Mouse (Mus musculus) forebrain, embryonic 10.5 days (tissue): Measurements from ENCODE around the gene Ppm1a. TPM values are rescaled to one million over a fixed set of nuclear protein-coding genes. Genes with fewer than 3 reads are reported as not detected.
A peak's percentile ranks its signal among the peaks of the same experiment; 100 is the strongest.

Source experiments
- DNase-seq: peaks from one replicate; pipeline ENCODE4 v3.0.0-alpha.2; 2017; ENCODE audit warnings: low spot score; ENCODE audit errors: extremely low spot score
- H3K27ac ChIP-seq: fragments of 300-500 bp; sonication (generic); 2 replicates; pipeline ENCODE4 v1.5.1; 2016; ENCODE audit warnings: mild to moderate bottlenecking
- H3K27me3 ChIP-seq: fragments of 300-500 bp; sonication (generic); 2 replicates; pipeline ENCODE4 v1.6.1; 2016; ENCODE audit warnings: mild to moderate bottlenecking; ENCODE audit not compliant: poor library complexity, severe bottlenecking
- H3K36me3 ChIP-seq: fragments of 300-500 bp; sonication (generic); replicated peaks from 2 replicates; pipeline ENCODE4 v1.6.1; 2016; ENCODE audit warnings: mild to moderate bottlenecking, moderate library complexity
- H3K4me1 ChIP-seq: fragments of 300-500 bp; sonication (generic); 2 replicates; pipeline ENCODE4 v1.6.1; 2016
- H3K4me3 ChIP-seq: fragments of 300-500 bp; sonication (generic); 2 replicates; pipeline ENCODE4 v1.5.1; 2016; ENCODE audit warnings: mild to moderate bottlenecking, moderate library complexity
- H3K9me3 ChIP-seq: fragments of 300-500 bp; sonication (generic); 2 replicates; pipeline ENCODE4 v1.6.1; 2016; ENCODE audit warnings: mild to moderate bottlenecking, moderate library complexity
- WGBS: fragments of 180-500 bp; shearing (Covaris S2); methylation state at CpG from one replicate; pipeline ENCODE4 v1.1.7; 2016; 5-methylcytosine and 5-hydroxymethylcytosine counted together
- polyA plus RNA-seq: library from polyadenylated mRNA; unstranded; fragments of >200 nt; fragmentation: Nextera tagmentation; extraction: Ambion mirVana; gene quantifications from 2 replicates; pipeline ENCODE4 v1.2.1, GENCODE M21; 2016

Gene Ppm1a
- polyA plus RNA-seq, result 32.8 and 39.6 TPM in 2 replicates

- 20% methylated on average over 4 of the region's 4 CpGs for WGBS
Observed at GRCm38 (mm10) chr12:72757086-72757485, at the start of gene Ppm1a. Ppm1a (plus strand) TSS chr12:72757455.

GRCm38 (mm10) chr12:72709981-72710380, 47.3 kb upstream of the Ppm1a start:
- DNase-seq, result no peak
- no peaks in the 10 kb centered on the region for H3K4me1 ChIP-seq
- no peaks in the 10 kb centered on the region for H3K27me3 ChIP-seq
- WGBS, result 95% methylated on average over 3 of the region's 3 CpGs
- no peak overlapping the region for H3K4me3 ChIP-seq
- H3K9me3 ChIP-seq, result no peaks in the 10 kb centered on the region
- no peaks in the 10 kb centered on the region for H3K36me3 ChIP-seq
- no peak overlapping the region for H3K27ac ChIP-seq

More at GRCm38 (mm10) chr12:72757086-72757485, at the start of gene Ppm1a:
- Histone ChIP-seq H3K27ac (peak within 1 kb of the TSS; percentile 76), H3K36me3 (no peaks in the 10 kb centered on the region), H3K9me3 (no peaks in the 10 kb centered on the region), H3K4me3 (no peak within 1 kb of the TSS), H3K4me1 (peaks cover 31% of the 10 kb centered on the region), H3K27me3 (no peaks in the 10 kb centered on the region)
- DNase-seq, result peak; percentile 30

- Histone ChIP-seq H3K27ac (no peak overlapping the region), H3K9me3 (no peaks in the 10 kb centered on the region), H3K4me3 (no peak overlapping the region), H3K4me1 (no peaks in the 10 kb centered on the region), H3K27me3 (no peaks in the 10 kb centered on the region), H3K36me3 (no peaks in the 10 kb centered on the region)
- WGBS, result 94% methylated on average over 2 of the region's 2 CpGs
- DNase-seq, result no peak
Observed at GRCm38 (mm10) chr12:72714896-72715295, 42.4 kb upstream of the Ppm1a start.

- Histone ChIP-seq H3K4me3 (no peak overlapping the region), H3K9me3 (no peaks in the 10 kb centered on the region), H3K27ac (no peak overlapping the region), H3K27me3 (no peaks in the 10 kb centered on the region), H3K4me1 (no peaks in the 10 kb centered on the region), H3K36me3 (no peaks in the 10 kb centered on the region)
- no peak for DNase-seq
- 97% methylated on average over 9 of the region's 9 CpGs for WGBS
Observed at GRCm38 (mm10) chr12:72715846-72716245, 41.4 kb upstream of the Ppm1a start.

GRCm38 (mm10) chr12:72719046-72719445, 38.2 kb upstream of the Ppm1a start:
- H3K9me3 ChIP-seq, result no peaks in the 10 kb centered on the region
- no peak overlapping the region for H3K4me3 ChIP-seq
- no peaks in the 10 kb centered on the region for H3K36me3 ChIP-seq
- DNase-seq, result no peak
- WGBS, result 90% methylated on average over 2 of the region's 2 CpGs
- no peak overlapping the region for H3K27ac ChIP-seq
- no peaks in the 10 kb centered on the region for H3K4me1 ChIP-seq
- no peaks in the 10 kb centered on the region for H3K27me3 ChIP-seq

GRCm38 (mm10) chr12:72719452-72720087, 37.7 kb upstream of the Ppm1a start:
- Histone ChIP-seq H3K27me3 (no peaks in the 10 kb centered on the region), H3K4me3 (no peak overlapping the region), H3K4me1 (no peaks in the 10 kb centered on the region), H3K27ac (no peak overlapping the region), H3K36me3 (no peaks in the 10 kb centered on the region), H3K9me3 (no peaks in the 10 kb centered on the region)
- DNase-seq, result no peak
- WGBS, result 87% methylated on average over 11 of the region's 11 CpGs

GRCm38 (mm10) chr12:72721710-72722109, 35.5 kb upstream of the Ppm1a start:
- Histone ChIP-seq H3K4me1 (no peaks in the 10 kb centered on the region), H3K9me3 (no peaks in the 10 kb centered on the region), H3K36me3 (no peaks in the 10 kb centered on the region), H3K27me3 (no peaks in the 10 kb centered on the region), H3K27ac (no peak overlapping the region), H3K4me3 (no peak overlapping the region)
- 91% methylated on average over 5 of the region's 5 CpGs for WGBS
- DNase-seq, result no peak

- no peak overlapping the region for H3K27ac ChIP-seq
- H3K9me3 ChIP-seq, result no peaks in the 10 kb centered on the region
- no peaks in the 10 kb centered on the region for H3K27me3 ChIP-seq
- H3K4me3 ChIP-seq, result no peak overlapping the region
- 74% methylated on average over 3 of the region's 3 CpGs for WGBS
- H3K4me1 ChIP-seq, result no peaks in the 10 kb centered on the region
- H3K36me3 ChIP-seq, result no peaks in the 10 kb centered on the region
- DNase-seq, result no peak
Observed at GRCm38 (mm10) chr12:72723965-72724364, 33.3 kb upstream of the Ppm1a start.

GRCm38 (mm10) chr12:72727021-72727420, 30.2 kb upstream of the Ppm1a start:
- H3K4me3 ChIP-seq, result no peak overlapping the region
- H3K4me1 ChIP-seq, result no peaks in the 10 kb centered on the region
- H3K27me3 ChIP-seq, result no peaks in the 10 kb centered on the region
- DNase-seq, result no peak
- no peak overlapping the region for H3K27ac ChIP-seq
- H3K9me3 ChIP-seq, result no peaks in the 10 kb centered on the region
- WGBS, result 91% methylated on average over 8 of the region's 8 CpGs
- no peaks in the 10 kb centered on the region for H3K36me3 ChIP-seq

- DNase-seq, result no peak
- H3K27me3 ChIP-seq, result no peaks in the 10 kb centered on the region
- H3K4me3 ChIP-seq, result no peak overlapping the region
- H3K36me3 ChIP-seq, result no peaks in the 10 kb centered on the region
- no peak overlapping the region for H3K27ac ChIP-seq
- 86% methylated on average over 5 of the region's 5 CpGs for WGBS
- no peaks in the 10 kb centered on the region for H3K4me1 ChIP-seq
- H3K9me3 ChIP-seq, result no peaks in the 10 kb centered on the region
Observed at GRCm38 (mm10) chr12:72727611-72728010, 29.6 kb upstream of the Ppm1a start.

GRCm38 (mm10) chr12:72734112-72734511, 23.1 kb upstream of the Ppm1a start:
- H3K4me1 ChIP-seq, result no peaks in the 10 kb centered on the region
- H3K27ac ChIP-seq, result no peak overlapping the region
- no peaks in the 10 kb centered on the region for H3K27me3 ChIP-seq
- 0 out of 2 replicates have a peak, but pooled peaks cover 4% of the 10 kb centered on the region for H3K9me3 ChIP-seq
- DNase-seq, result no peak
- H3K36me3 ChIP-seq, result no peaks in the 10 kb centered on the region
- H3K4me3 ChIP-seq, result no peak overlapping the region
- 48% methylated on average over 2 of the region's 2 CpGs for WGBS

- no peaks in the 10 kb centered on the region; the same call in 1 of the 2 replicates for H3K27me3 ChIP-seq
- DNase-seq, result no peak
- 80% methylated on average over 6 of the region's 6 CpGs for WGBS
Observed at GRCm38 (mm10) chr12:72741176-72741575, 16.1 kb upstream of the Ppm1a start.

GRCm38 (mm10) chr12:72744803-72745360, 12.4 kb upstream of the Ppm1a start:
- Histone ChIP-seq H3K27me3 (no peaks in the 10 kb centered on the region; the same call in 1 of the 2 replicates), H3K27ac (no peak overlapping the region), H3K9me3 (no peaks in the 10 kb centered on the region), H3K4me1 (0 out of 2 replicates have a peak, but pooled peaks cover 8% of the 10 kb centered on the region), H3K36me3 (no peaks in the 10 kb centered on the region), H3K4me3 (no peak overlapping the region)
- 62% methylated on average over 9 of the region's 9 CpGs for WGBS
- no peak for DNase-seq

More at GRCm38 (mm10) chr12:72741176-72741575, 16.1 kb upstream of the Ppm1a start:
- Histone ChIP-seq H3K4me3 (no peak overlapping the region), H3K4me1 (0 out of 2 replicates have a peak, but pooled peaks cover 8% of the 10 kb centered on the region), H3K27ac (no peak overlapping the region), H3K36me3 (no peaks in the 10 kb centered on the region), H3K9me3 (no peaks in the 10 kb centered on the region)
